Mouse (Mus musculus) v-Abl transformed pro-B cells (cell line): Measurements from ENCODE around the gene Tns1.

Experiments
- in situ Hi-C, 2 experiments: fragments of 400-800 bp; cut with MboI; formaldehyde crosslinking; loops; one replicate each; pipeline ENCODE4 v1.15.1; 2025; ENCODE audit not compliant: unreplicated experiment in 2 of 2

Tns1 gene

GRCm38 (mm10) chr1:74017399-74018172 lies 106.7 kb downstream of the Tns1 start:
- in situ Hi-C loops, result no loop called here

GRCm38 (mm10) chr1:74016618-74017017 lies 107.6 kb downstream of the Tns1 start:
- in situ Hi-C loops, result no loop called here

GRCm38 (mm10) chr1:74015513-74016234 lies 108.6 kb downstream of the Tns1 start:
- in situ Hi-C loops, result no loop called here

GRCm38 (mm10) chr1:74014538-74015327 lies 109.5 kb downstream of the Tns1 start:
- in situ Hi-C loops, result no loop called here

GRCm38 (mm10) chr1:74013296-74014031 lies 110.8 kb downstream of the Tns1 start:
- in situ Hi-C loops, result no loop called here

- in situ Hi-C loops, result no loop called here
These were observed 111.5 kb downstream of the Tns1 start for GRCm38 (mm10) chr1:74012706-74013105.

- in situ Hi-C loops, result no loop called here
These were observed 114.8 kb downstream of the Tns1 start for GRCm38 (mm10) chr1:74009495-74009894.

- in situ Hi-C loops, result no loop called here
These were observed 115.3 kb downstream of the Tns1 start for GRCm38 (mm10) chr1:74008966-74009365.

- in situ Hi-C loops, result no loop called here
These were observed 115.8 kb downstream of the Tns1 start for GRCm38 (mm10) chr1:74008498-74008897.

- in situ Hi-C loops, result no loop called here
These were observed 116.7 kb downstream of the Tns1 start for GRCm38 (mm10) chr1:74007398-74008050.

- in situ Hi-C loops, result no loop called here
These were observed 119.2 kb downstream of the Tns1 start for GRCm38 (mm10) chr1:74005020-74005419.

GRCm38 (mm10) chr1:74003723-74004122 lies 120.5 kb downstream of the Tns1 start:
- in situ Hi-C loops, result no loop called here

GRCm38 (mm10) chr1:74001449-74001820 lies 122.8 kb downstream of the Tns1 start:
- in situ Hi-C loops, result no loop called here

- in situ Hi-C loops, result no loop called here
These were observed 123.3 kb downstream of the Tns1 start for GRCm38 (mm10) chr1:74000810-74001448.

GRCm38 (mm10) chr1:74000191-74000651 lies 124.0 kb downstream of the Tns1 start:
- in situ Hi-C loops, result no loop called here

GRCm38 (mm10) chr1:73999533-73999932 lies 124.7 kb downstream of the Tns1 start:
- in situ Hi-C loops, result no loop called here

GRCm38 (mm10) chr1:73998925-73999375 lies 125.3 kb downstream of the Tns1 start:
- in situ Hi-C loops, result no loop called here

GRCm38 (mm10) chr1:73998131-73998865 lies 126.0 kb downstream of the Tns1 start:
- in situ Hi-C loops, result no loop called here

GRCm38 (mm10) chr1:73997341-73997740 lies 126.9 kb downstream of the Tns1 start:
- in situ Hi-C loops, result no loop called here
